16 mouse cellular contexts compared by ENCODE assay signal in genomic region chr11:29768523-29768922, GRCm38 (mm10). TPM values are rescaled to one million over a fixed set of nuclear protein-coding genes. Genes with fewer than 3 reads are reported as not detected.
"Had no signal": no experiment of that assay in that cellular context is flagged by ENCODE, and none has a peak within 500 bp of the region (broad histone marks: within the 10 kb centered on the region; RNA-seq: fewer than 3 reads in every experiment).

No protein-coding gene starts in this region.

- H3K9ac ChIP-seq: liver, embryonic 13.5 days; neural tube, embryonic 12.5 days; neural tube, embryonic 15.5 days had no signal

- H3K27me3 ChIP-seq: liver, embryonic 13.5 days; neural tube, embryonic 12.5 days; neural tube, embryonic 15.5 days had no signal

- DNase-seq: kidney, adult 2 months; kidney, postnatal 25 days; liver, embryonic 13.5 days; lung, adult 2 months; lung, postnatal 14 days; lung, postnatal 4 days; midbrain, embryonic 14.5 days; thymus, adult 18-20 months; thymus, postnatal 36 days had no signal

- H3K4me1 ChIP-seq: liver, embryonic 13.5 days; neural tube, embryonic 12.5 days; neural tube, embryonic 15.5 days had no signal

- H3K36me3 ChIP-seq: liver, embryonic 13.5 days; neural tube, embryonic 12.5 days had no signal

- H3K4me2 ChIP-seq: liver, embryonic 13.5 days; neural tube, embryonic 12.5 days; neural tube, embryonic 15.5 days had no signal

- H3K9me3 ChIP-seq: liver, embryonic 13.5 days; neural tube, embryonic 12.5 days; neural tube, embryonic 15.5 days had no signal

- ATAC-seq: intestine, postnatal 0 days had no signal

- H3K27ac ChIP-seq: kidney, postnatal 0 days; liver, embryonic 13.5 days; neural tube, embryonic 12.5 days; neural tube, embryonic 15.5 days had no signal

- H3K4me3 ChIP-seq: liver, embryonic 13.5 days; neural tube, embryonic 12.5 days; neural tube, embryonic 15.5 days had no signal

RNA-seq across cellular contexts. Expression of gene 4931440F15Rik, which starts 56.9 kb away (rescaled TPM):
- total RNA-seq: megakaryocyte progenitor cell, adult 5-6 weeks; megakaryocyte-erythroid progenitor cell, adult 5-6 weeks had no signal
- polyA plus RNA-seq: liver, adult 2 months had no signal
